Mouse (Mus musculus): ENCODE measurements around the gene Cenpq. TPM values are rescaled to one million over a fixed set of nuclear protein-coding genes. Genes with fewer than 3 reads are reported as not detected.

The Cenpq gene
- total and polyA plus RNA-seq, 3 experiments = 15.9 to 52.8 (median 33.8) TPM

- TF ChIP-seq BHLHE40 (IDR thresholded peaks at IDR 0.05; ENCODE audit: low read depth, low read length) = no peak
- no peak for TF ChIP-seq ETS1 (conservative IDR thresholded peaks at IDR 0.05; ENCODE audit: low read depth, low read length)
- dilution Hi-C loops (cut with MboI; ENCODE audit: extremely low pct_ligation_motif_present, extremely low pct_unique_long_range_greater_than_20kb, low sequenced_read_pairs) = no loop called here
- Histone ChIP-seq H3K27ac (ENCODE audit: insufficient read depth, low read depth) (no peak overlapping the region), H3K27me3 (replicated peaks) (no peaks in the 10 kb centered on the region), H3K4me1 (ENCODE audit: control insufficient read depth in 1 of 2, insufficient read depth in 2 of 2) (no peaks in the 10 kb centered on the region), H3K9me3 (replicated peaks; ENCODE audit: low read length) (peaks cover 24% of the 10 kb centered on the region), H3K36me3 (replicated peaks in 1 of 2; ENCODE audit: control insufficient read depth in 1 of 2, insufficient read depth in 1 of 2, low read length in 1 of 2) (no peaks in the 10 kb centered on the region), H3K4me3 (replicated peaks in 1 of 3; ENCODE audit: low read depth in 2 of 3, low read length in 2 of 3, poor library complexity in 1 of 3) (no peak overlapping the region), H3K9ac (ENCODE audit: insufficient read depth, low read depth) (no peak overlapping the region), H3K79me2 (replicated peaks; ENCODE audit: control insufficient read depth, extremely low read depth, insufficient read depth, poor library complexity, severe bottlenecking) (no peaks in the 10 kb centered on the region), H3K4me2 (ENCODE audit: insufficient read depth, low read depth, poor library complexity, severe bottlenecking) (no peak overlapping the region)
- no peak for DNase-seq (ENCODE audit: extremely low read depth)
- in situ Hi-C loops (cut with MboI; ENCODE audit: low pct_ligation_motif_present, low pct_unique_long_range_greater_than_20kb, low sequenced_read_pairs) = no loop called here
Observed at GRCm38 (mm10) chr17:40879528-40879923, 55.3 kb downstream of the Cenpq start.

- H3K4me1 ChIP-seq (ENCODE audit: control insufficient read depth in 1 of 2, insufficient read depth in 2 of 2) = no peaks in the 10 kb centered on the region
- H3K4me2 ChIP-seq (ENCODE audit: insufficient read depth, low read depth, poor library complexity, severe bottlenecking) = no peak overlapping the region
- H3K27ac ChIP-seq (ENCODE audit: insufficient read depth, low read depth) = no peak overlapping the region
- no peak overlapping the region for H3K9ac ChIP-seq (ENCODE audit: insufficient read depth, low read depth)
- H3K79me2 ChIP-seq (replicated peaks; ENCODE audit: control insufficient read depth, extremely low read depth, insufficient read depth, poor library complexity, severe bottlenecking) = no peaks in the 10 kb centered on the region
- no peak for DNase-seq (ENCODE audit: extremely low read depth)
- dilution Hi-C loops (cut with MboI; ENCODE audit: extremely low pct_ligation_motif_present, extremely low pct_unique_long_range_greater_than_20kb, low sequenced_read_pairs) (no loop called here), in situ Hi-C loops (cut with MboI; ENCODE audit: low pct_ligation_motif_present, low pct_unique_long_range_greater_than_20kb, low sequenced_read_pairs) (no loop called here)
- H3K9me3 ChIP-seq (replicated peaks; ENCODE audit: low read length) = peaks cover 22% of the 10 kb centered on the region
- no peaks in the 10 kb centered on the region for H3K36me3 ChIP-seq (replicated peaks in 1 of 2; ENCODE audit: control insufficient read depth in 1 of 2, insufficient read depth in 1 of 2, low read length in 1 of 2)
- H3K4me3 ChIP-seq (replicated peaks in 1 of 3; ENCODE audit: low read depth in 2 of 3, low read length in 2 of 3, poor library complexity in 1 of 3) = no peak overlapping the region
- no peaks in the 10 kb centered on the region for H3K27me3 ChIP-seq (replicated peaks)
- TF ChIP-seq TBP (conservative IDR thresholded peaks at IDR 0.05; ENCODE audit: low read depth, low read length) (no peak), RAD21 (IDR thresholded peaks at IDR 0.05; ENCODE audit: low read depth, low read length) (no peak), POLR2AphosphoS2 (IDR thresholded peaks at IDR 0.05; ENCODE audit: low read depth, low read length) (no peak), RCOR1 (conservative IDR thresholded peaks at IDR 0.05; ENCODE audit: low read depth, low read length) (no peak), CHD2 (IDR thresholded peaks at IDR 0.05; ENCODE audit: low read length) (no peak), NRF1 (IDR thresholded peaks at IDR 0.05; ENCODE audit: low read depth, low read length) (no peak), MXI1 (IDR thresholded peaks at IDR 0.05; ENCODE audit: low read depth, low read length) (no peak), E2F4 (IDR thresholded peaks at IDR 0.05; ENCODE audit: insufficient replicate concordance, low read depth, low read length) (no peak), CTCF (conservative IDR thresholded peaks at IDR 0.05 in 1 of 2, IDR thresholded peaks at IDR 0.05 in 1 of 2; ENCODE audit: low read depth in 2 of 2, low read length in 2 of 2) (no peak), ZMIZ1 (IDR thresholded peaks at IDR 0.05; ENCODE audit: low read depth, low read length) (no peak), MAFK (IDR thresholded peaks at IDR 0.05; ENCODE audit: insufficient replicate concordance, low read length) (no peak), IRF4 (IDR thresholded peaks at IDR 0.05; ENCODE audit: low read depth, low read length) (no peak), JUND (conservative IDR thresholded peaks at IDR 0.05; ENCODE audit: low read depth, low read length) (no peak), ZNF384 (IDR thresholded peaks at IDR 0.05; ENCODE audit: low read depth, low read length) (no peak), MYC (IDR thresholded peaks at IDR 0.05; ENCODE audit: low read depth, low read length) (no peak), MAX (IDR thresholded peaks at IDR 0.05; ENCODE audit: low read length) (no peak), ETS1 (conservative IDR thresholded peaks at IDR 0.05; ENCODE audit: low read depth, low read length) (no peak), NELFE (IDR thresholded peaks at IDR 0.05; ENCODE audit: low read depth, low read length) (no peak), SMC3 (IDR thresholded peaks at IDR 0.05; ENCODE audit: low read depth, low read length) (no peak), ELF1 (IDR thresholded peaks at IDR 0.05; ENCODE audit: low read depth, low read length) (no peak)
Observed at GRCm38 (mm10) chr17:40877741-40878140, 57.1 kb downstream of the Cenpq start.

Data from CH12.LX (cell line).